Mouse (Mus musculus): ENCODE measurements around the gene Sh3d19. TPM values are rescaled to one million over a fixed set of nuclear protein-coding genes. Genes with fewer than 3 reads are reported as not detected.

The Sh3d19 gene
- polyA plus RNA-seq, 1 experiment from 2014 or later = 23.0 TPM

DNA sequence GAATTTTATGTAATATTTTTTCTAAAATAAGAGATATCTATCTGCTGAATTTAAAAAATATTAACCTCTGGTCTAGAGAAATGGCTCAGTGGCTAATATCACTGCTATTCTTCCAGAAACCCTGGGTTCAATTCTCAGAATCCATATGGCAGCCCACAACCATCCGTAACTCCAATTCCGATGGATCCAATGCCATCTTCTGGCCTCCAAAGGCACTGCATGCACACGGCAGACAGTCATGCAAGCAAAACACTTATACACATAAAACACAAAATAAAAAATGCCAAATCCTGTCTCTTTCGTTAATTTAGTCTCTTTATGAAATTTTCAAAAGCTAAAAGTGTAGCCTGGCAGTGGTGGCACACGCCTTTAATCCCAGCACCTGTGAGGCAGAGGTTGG, 104.7 kb downstream of the Sh3d19 start:
- no peak overlapping the region for H3K4me2 ChIP-seq (replicated peaks; ENCODE audit: low read depth)
- no peaks in the 10 kb centered on the region for H3K36me3 ChIP-seq (ENCODE audit: control insufficient read depth, insufficient read depth, low read length)
- no peaks in the 10 kb centered on the region for H3K27me3 ChIP-seq (ENCODE audit: control insufficient read depth, insufficient read depth, low read length)
- DNase-seq (ENCODE audit: low spot score) (no peak), ATAC-seq (ENCODE audit: low FRiP score, low TSS enrichment) (no peak)
- H3K4me3 ChIP-seq (ENCODE audit: low read depth, low read length) = no peak overlapping the region
- 92% methylated on average over 5 of the region's 5 CpGs for WGBS
- TF ChIP-seq EP300 (optimal IDR thresholded peaks at IDR 0.05) (no peak), CTCF (IDR thresholded peaks at IDR 0.05; ENCODE audit: low read depth) (peak; percentile 64)
- H3K9ac ChIP-seq (ENCODE audit: low read length) = no peak overlapping the region
- no peaks in the 10 kb centered on the region for H3K9me3 ChIP-seq (ENCODE audit: control insufficient read depth, low read length)
- no peak overlapping the region for H3K27ac ChIP-seq (replicated peaks)
- H3K4me1 ChIP-seq (replicated peaks; ENCODE audit: control insufficient read depth, insufficient read depth) = no peaks in the 10 kb centered on the region

DNA sequence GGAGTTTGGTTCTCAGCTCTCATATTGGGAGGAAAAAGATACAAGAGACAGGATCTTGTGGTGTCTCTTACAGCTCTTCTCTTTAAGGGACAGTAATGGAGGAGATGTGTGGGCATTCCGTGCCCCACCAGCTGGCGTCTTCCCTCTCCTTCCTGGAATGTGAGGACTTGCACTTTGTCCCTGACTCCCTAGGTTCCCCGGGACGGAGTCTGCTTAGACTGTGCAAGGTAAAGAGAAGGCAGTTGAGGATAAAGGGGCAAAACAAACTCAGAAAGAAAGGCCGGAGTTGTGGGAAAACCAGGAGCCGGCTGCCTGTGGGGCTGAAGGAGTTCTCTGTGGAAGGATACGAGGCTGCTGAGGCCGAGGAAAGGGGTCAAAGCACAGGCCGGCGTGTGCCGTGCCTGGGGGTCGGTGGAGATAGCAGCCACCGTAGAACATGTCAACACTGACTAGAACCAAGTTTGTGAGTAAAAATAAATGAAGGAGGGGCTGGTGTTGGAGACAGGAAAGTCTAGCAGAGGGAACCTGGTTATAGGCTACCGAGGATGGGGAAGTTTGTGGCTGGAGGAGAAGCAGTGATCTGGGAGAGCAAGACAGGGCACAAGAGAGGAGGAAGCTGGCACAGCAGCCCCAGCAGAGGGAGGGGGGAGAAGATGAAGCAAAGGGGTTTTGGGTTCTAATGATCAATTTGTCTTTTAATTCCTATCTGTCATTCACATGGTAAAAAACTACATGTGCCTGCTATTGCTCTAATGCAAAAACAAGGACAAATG, 105.8 kb downstream of the Sh3d19 start:
- DNase-seq (ENCODE audit: low spot score) (no peak), ATAC-seq (ENCODE audit: low FRiP score, low TSS enrichment) (no peak)
- Histone ChIP-seq H3K4me2 (replicated peaks; ENCODE audit: low read depth) (no peak overlapping the region), H3K9ac (ENCODE audit: low read length) (no peak overlapping the region), H3K4me1 (replicated peaks; ENCODE audit: control insufficient read depth, insufficient read depth) (no peaks in the 10 kb centered on the region), H3K9me3 (ENCODE audit: control insufficient read depth, low read length) (no peaks in the 10 kb centered on the region), H3K36me3 (ENCODE audit: control insufficient read depth, insufficient read depth, low read length) (no peaks in the 10 kb centered on the region), H3K27me3 (ENCODE audit: control insufficient read depth, insufficient read depth, low read length) (no peaks in the 10 kb centered on the region), H3K4me3 (ENCODE audit: low read depth, low read length) (no peak overlapping the region), H3K27ac (replicated peaks) (no peak overlapping the region)
- 64% methylated on average over 14 of the region's 14 CpGs for WGBS
- TF ChIP-seq CTCF (IDR thresholded peaks at IDR 0.05; ENCODE audit: low read depth) (no peak), EP300 (optimal IDR thresholded peaks at IDR 0.05) (no peak)

DNA sequence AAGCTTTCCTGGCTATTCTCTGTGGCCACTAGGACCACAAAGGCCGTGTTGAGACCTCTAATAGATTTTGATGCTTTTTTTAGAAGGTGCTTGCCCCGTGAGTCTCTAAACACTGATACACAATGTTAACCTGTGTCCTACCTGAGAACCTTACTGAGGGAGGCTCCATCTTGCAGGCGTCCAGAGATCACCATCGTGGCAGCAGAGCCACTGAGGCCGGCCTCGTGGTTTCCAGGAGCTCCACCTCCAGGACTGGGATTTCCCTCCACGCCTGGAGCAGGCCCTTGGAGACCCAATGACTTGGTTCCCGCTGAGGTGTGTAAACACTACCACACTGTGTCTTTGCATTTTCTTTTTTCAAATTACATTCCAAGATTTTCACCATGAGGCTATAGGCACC, 112.1 kb downstream of the Sh3d19 start:
- no peak for DNase-seq (ENCODE audit: low spot score)
- TF ChIP-seq EP300 (optimal IDR thresholded peaks at IDR 0.05) = no peak
- TF ChIP-seq CTCF (IDR thresholded peaks at IDR 0.05; ENCODE audit: low read depth) = no peak
- H3K36me3 ChIP-seq (ENCODE audit: control insufficient read depth, insufficient read depth, low read length) = peaks cover 7% of the 10 kb centered on the region
- no peaks in the 10 kb centered on the region for H3K9me3 ChIP-seq (ENCODE audit: control insufficient read depth, low read length)
- H3K27ac ChIP-seq (replicated peaks) = no peak overlapping the region
- H3K27me3 ChIP-seq (ENCODE audit: control insufficient read depth, insufficient read depth, low read length) = no peaks in the 10 kb centered on the region
- 87% methylated on average over 8 of the region's 8 CpGs for WGBS
- no peak for ATAC-seq (ENCODE audit: low FRiP score, low TSS enrichment)
- no peak overlapping the region for H3K9ac ChIP-seq (ENCODE audit: low read length)
- H3K4me2 ChIP-seq (replicated peaks; ENCODE audit: low read depth) = no peak overlapping the region
- H3K4me1 ChIP-seq (replicated peaks; ENCODE audit: control insufficient read depth, insufficient read depth) = no peaks in the 10 kb centered on the region
- H3K4me3 ChIP-seq (ENCODE audit: low read depth, low read length) = no peak overlapping the region

DNA sequence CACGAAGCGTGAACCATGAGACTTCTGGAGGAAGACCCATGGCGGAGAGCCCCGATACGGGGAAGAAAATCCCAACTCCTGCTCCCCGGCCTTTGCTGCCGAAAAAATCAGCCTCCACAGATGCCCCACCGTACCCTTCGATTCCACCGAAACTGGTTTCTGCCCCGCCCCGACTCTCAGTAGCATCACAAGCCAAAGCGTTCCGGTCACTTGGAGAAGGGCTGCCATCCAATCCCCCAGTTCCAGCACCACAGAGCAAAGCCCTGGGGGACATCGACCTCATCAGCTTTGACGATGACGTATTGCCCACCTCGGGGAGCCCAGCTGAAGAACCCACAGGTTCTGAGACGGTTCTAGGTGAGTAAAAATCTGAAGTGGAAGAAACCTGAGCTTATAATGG, 114.1 kb downstream of the Sh3d19 start:
- Histone ChIP-seq H3K36me3 (ENCODE audit: control insufficient read depth, insufficient read depth, low read length) (peaks cover 11% of the 10 kb centered on the region), H3K4me3 (ENCODE audit: low read depth, low read length) (no peak overlapping the region), H3K9ac (ENCODE audit: low read length) (no peak overlapping the region), H3K27me3 (ENCODE audit: control insufficient read depth, insufficient read depth, low read length) (no peaks in the 10 kb centered on the region), H3K9me3 (ENCODE audit: control insufficient read depth, low read length) (no peaks in the 10 kb centered on the region), H3K4me2 (replicated peaks; ENCODE audit: low read depth) (no peak overlapping the region), H3K27ac (replicated peaks) (no peak overlapping the region), H3K4me1 (replicated peaks; ENCODE audit: control insufficient read depth, insufficient read depth) (no peaks in the 10 kb centered on the region)
- TF ChIP-seq EP300 (optimal IDR thresholded peaks at IDR 0.05) = no peak
- TF ChIP-seq CTCF (IDR thresholded peaks at IDR 0.05; ENCODE audit: low read depth) = no peak
- ATAC-seq (ENCODE audit: low FRiP score, low TSS enrichment) (no peak), DNase-seq (ENCODE audit: low spot score) (no peak)
- 90% methylated on average over 19 of the region's 19 CpGs for WGBS

DNA sequence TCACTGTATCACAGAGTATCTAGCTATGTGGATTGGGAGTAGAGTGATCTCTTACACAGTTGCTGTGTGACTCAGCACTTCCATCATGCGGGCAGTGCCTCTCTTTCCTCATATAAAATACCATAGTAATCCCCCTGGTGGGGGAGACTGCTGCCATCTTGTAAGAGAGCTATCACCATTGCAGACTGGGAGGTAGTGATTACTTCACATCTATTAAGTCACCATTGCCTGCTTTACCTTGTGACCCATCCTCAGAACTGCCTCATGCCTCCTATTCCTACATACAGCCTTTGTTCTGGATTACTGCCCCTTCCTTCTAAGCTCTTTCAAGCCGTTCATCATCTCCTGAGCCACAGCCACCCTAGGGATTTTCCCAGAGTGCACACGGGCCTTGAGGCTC, 117.0 kb downstream of the Sh3d19 start:
- Histone ChIP-seq H3K4me3 (ENCODE audit: low read depth, low read length) (no peak overlapping the region), H3K36me3 (ENCODE audit: control insufficient read depth, insufficient read depth, low read length) (peaks cover 10% of the 10 kb centered on the region), H3K27ac (replicated peaks) (no peak overlapping the region), H3K9ac (ENCODE audit: low read length) (no peak overlapping the region), H3K4me2 (replicated peaks; ENCODE audit: low read depth) (no peak overlapping the region), H3K4me1 (replicated peaks; ENCODE audit: control insufficient read depth, insufficient read depth) (no peaks in the 10 kb centered on the region), H3K9me3 (ENCODE audit: control insufficient read depth, low read length) (no peaks in the 10 kb centered on the region), H3K27me3 (ENCODE audit: control insufficient read depth, insufficient read depth, low read length) (no peaks in the 10 kb centered on the region)
- no peak for DNase-seq (ENCODE audit: low spot score)
- 72% methylated on average over 3 of the region's 3 CpGs for WGBS
- TF ChIP-seq CTCF (IDR thresholded peaks at IDR 0.05; ENCODE audit: low read depth) = no peak
- no peak for TF ChIP-seq EP300 (optimal IDR thresholded peaks at IDR 0.05)
- ATAC-seq (ENCODE audit: low FRiP score, low TSS enrichment) = no peak

DNA sequence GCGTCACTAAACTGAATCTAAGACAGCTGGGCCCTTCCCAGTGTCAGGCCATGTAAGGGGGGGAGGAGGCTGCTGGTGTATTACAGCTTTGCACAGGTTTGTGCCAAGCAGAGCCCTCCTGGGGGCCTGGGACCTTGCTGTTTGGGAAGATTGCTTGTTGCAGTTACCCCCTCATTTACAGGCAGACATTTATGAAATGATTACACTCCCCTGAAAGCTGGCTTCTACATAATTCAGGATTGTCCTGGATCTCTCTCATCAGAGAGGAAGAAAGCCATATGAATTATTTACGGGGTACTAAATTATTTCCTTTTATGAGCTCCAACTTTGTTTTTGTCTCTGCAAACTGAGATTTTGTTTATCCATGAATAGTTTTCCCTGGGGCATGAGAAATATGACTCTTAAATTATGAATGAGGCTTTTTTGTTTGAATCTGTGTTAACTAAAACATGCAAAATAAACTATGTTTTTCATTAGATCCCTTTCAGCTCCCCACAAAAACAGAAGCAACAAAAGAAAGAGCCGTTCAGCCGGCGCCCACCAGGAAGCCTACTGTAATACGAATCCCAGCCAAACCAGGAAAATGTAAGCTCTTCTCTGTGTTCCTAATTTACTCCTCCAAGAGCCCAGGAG, 122.4 kb downstream of the Sh3d19 start:
- 63% methylated on average over 6 of the region's 6 CpGs for WGBS
- Histone ChIP-seq H3K4me3 (ENCODE audit: low read depth, low read length) (no peak overlapping the region), H3K4me2 (replicated peaks; ENCODE audit: low read depth) (no peak overlapping the region), H3K9ac (ENCODE audit: low read length) (no peak overlapping the region), H3K27ac (replicated peaks) (no peak overlapping the region), H3K4me1 (replicated peaks; ENCODE audit: control insufficient read depth, insufficient read depth) (no peaks in the 10 kb centered on the region), H3K27me3 (ENCODE audit: control insufficient read depth, insufficient read depth, low read length) (no peaks in the 10 kb centered on the region), H3K36me3 (ENCODE audit: control insufficient read depth, insufficient read depth, low read length) (peaks cover 6% of the 10 kb centered on the region; the same call in 1 of the 2 replicates), H3K9me3 (ENCODE audit: control insufficient read depth, low read length) (no peaks in the 10 kb centered on the region)
- ATAC-seq (ENCODE audit: low FRiP score, low TSS enrichment) = no peak
- DNase-seq (ENCODE audit: low spot score) = no peak
- TF ChIP-seq CTCF (IDR thresholded peaks at IDR 0.05; ENCODE audit: low read depth) (no peak), EP300 (optimal IDR thresholded peaks at IDR 0.05) (no peak)
